Mouse (Mus musculus): ENCODE data around the gene A030005K14Rik. TPM values are rescaled to one million over a fixed set of nuclear protein-coding genes. Genes with fewer than 3 reads are reported as not detected.

The A030005K14Rik gene
- polyA plus RNA-seq (2014; fragmentation: Nextera tagmentation; extraction: Ambion mirVana), result not detected in 2 replicates

- Histone ChIP-seq H3K27me3 (ENCODE audit: control insufficient read depth, insufficient read depth, low read length) (no peaks in the 10 kb centered on the region), H3K4me3 (ENCODE audit: control insufficient read depth in 1 of 2, insufficient read depth in 1 of 2, low read depth in 1 of 2, low read length in 2 of 2) (no peak within 1 kb of the TSS), H3K4me1 (ENCODE audit: control insufficient read depth in 2 of 2, insufficient read depth in 2 of 2, low read length in 2 of 2) (peaks cover 8 to 17% of the 10 kb centered on the region in 2 experiments), H3K9ac (ENCODE audit: low read length) (no peak within 1 kb of the TSS), H3K4me2 (ENCODE audit: low read length) (no peak within 1 kb of the TSS), H3K36me3 (ENCODE audit: control insufficient read depth, insufficient read depth, low read length) (no peaks in the 10 kb centered on the region), H3K27ac (replicated peaks in 1 of 2; ENCODE audit: control insufficient read depth in 1 of 2, insufficient read depth in 1 of 2, low read depth in 2 of 2, low read length in 2 of 2) (no peak within 1 kb of the TSS), H3K9me3 (ENCODE audit: control insufficient read depth, low read length) (no peaks in the 10 kb centered on the region)
- 61% methylated on average over 9 of the region's 9 CpGs for WGBS
- no peak for ATAC-seq (ENCODE audit: insufficient number of reproducible peaks, insufficient read depth, low FRiP score, low read depth)
These were observed at the start of gene A030005K14Rik for GRCm38 (mm10) chr1:83059278-83059677. TSS of gene A030005K14Rik (minus strand) at chr1:83059378.

- 75% methylated on average over 5 of the region's 5 CpGs for WGBS
- Histone ChIP-seq H3K27ac (replicated peaks in 1 of 2; ENCODE audit: control insufficient read depth in 1 of 2, insufficient read depth in 1 of 2, low read depth in 2 of 2, low read length in 2 of 2) (no peak overlapping the region), H3K36me3 (ENCODE audit: control insufficient read depth, insufficient read depth, low read length) (no peaks in the 10 kb centered on the region), H3K9ac (ENCODE audit: low read length) (no peak overlapping the region), H3K4me3 (ENCODE audit: control insufficient read depth in 1 of 2, insufficient read depth in 1 of 2, low read depth in 1 of 2, low read length in 2 of 2) (no peak overlapping the region), H3K9me3 (ENCODE audit: control insufficient read depth, low read length) (no peaks in the 10 kb centered on the region), H3K4me2 (ENCODE audit: low read length) (no peak overlapping the region), H3K4me1 (ENCODE audit: control insufficient read depth in 2 of 2, insufficient read depth in 2 of 2, low read length in 2 of 2) (no peaks in the 10 kb centered on the region), H3K27me3 (ENCODE audit: control insufficient read depth, insufficient read depth, low read length) (no peaks in the 10 kb centered on the region)
- no peak for ATAC-seq (ENCODE audit: insufficient number of reproducible peaks, insufficient read depth, low FRiP score, low read depth)
These were observed 48.3 kb upstream of the A030005K14Rik start for GRCm38 (mm10) chr1:83107410-83107978.

- Histone ChIP-seq H3K9ac (ENCODE audit: low read length) (no peak overlapping the region), H3K4me1 (ENCODE audit: control insufficient read depth in 2 of 2, insufficient read depth in 2 of 2, low read length in 2 of 2) (peaks cover 0 to 7% of the 10 kb centered on the region in 2 experiments; a peak in 2 of 4 replicates), H3K4me3 (ENCODE audit: control insufficient read depth in 1 of 2, insufficient read depth in 1 of 2, low read depth in 1 of 2, low read length in 2 of 2) (no peak overlapping the region), H3K36me3 (ENCODE audit: control insufficient read depth, insufficient read depth, low read length) (no peaks in the 10 kb centered on the region), H3K27ac (replicated peaks in 1 of 2; ENCODE audit: control insufficient read depth in 1 of 2, insufficient read depth in 1 of 2, low read depth in 2 of 2, low read length in 2 of 2) (no peak overlapping the region), H3K9me3 (ENCODE audit: control insufficient read depth, low read length) (no peaks in the 10 kb centered on the region), H3K27me3 (ENCODE audit: control insufficient read depth, insufficient read depth, low read length) (no peaks in the 10 kb centered on the region), H3K4me2 (ENCODE audit: low read length) (no peak overlapping the region)
- 70% methylated on average over 1 of the region's 1 CpGs for WGBS
- ATAC-seq (ENCODE audit: insufficient number of reproducible peaks, insufficient read depth, low FRiP score, low read depth), result no peak
These were observed 46.3 kb upstream of the A030005K14Rik start for GRCm38 (mm10) chr1:83105464-83105863.

- Histone ChIP-seq H3K9ac (ENCODE audit: low read length) (no peak overlapping the region), H3K36me3 (ENCODE audit: control insufficient read depth, insufficient read depth, low read length) (no peaks in the 10 kb centered on the region), H3K4me2 (ENCODE audit: low read length) (no peak overlapping the region), H3K9me3 (ENCODE audit: control insufficient read depth, low read length) (no peaks in the 10 kb centered on the region), H3K27ac (replicated peaks in 1 of 2; ENCODE audit: control insufficient read depth in 1 of 2, insufficient read depth in 1 of 2, low read depth in 2 of 2, low read length in 2 of 2) (0 out of 4 replicates have a peak overlapping the region, but pooled peaks of 1 of the 2 experiments have one; percentile 12), H3K27me3 (ENCODE audit: control insufficient read depth, insufficient read depth, low read length) (no peaks in the 10 kb centered on the region), H3K4me3 (ENCODE audit: control insufficient read depth in 1 of 2, insufficient read depth in 1 of 2, low read depth in 1 of 2, low read length in 2 of 2) (no peak overlapping the region), H3K4me1 (ENCODE audit: control insufficient read depth in 2 of 2, insufficient read depth in 2 of 2, low read length in 2 of 2) (peaks cover 7 to 14% of the 10 kb centered on the region in 2 experiments; a peak in 3 of 4 replicates)
- 35% methylated on average over 3 of the region's 3 CpGs for WGBS
- no peak for ATAC-seq (ENCODE audit: insufficient number of reproducible peaks, insufficient read depth, low FRiP score, low read depth)
These were observed 42.7 kb upstream of the A030005K14Rik start for GRCm38 (mm10) chr1:83101891-83102290.

GRCm38 (mm10) chr1:83099580-83100137, 40.5 kb upstream of the A030005K14Rik start:
- Histone ChIP-seq H3K4me1 (ENCODE audit: control insufficient read depth in 2 of 2, insufficient read depth in 2 of 2, low read length in 2 of 2) (peaks cover 7 to 18% of the 10 kb centered on the region in 2 experiments; a peak in 3 of 4 replicates), H3K4me2 (ENCODE audit: low read length) (no peak overlapping the region), H3K9ac (ENCODE audit: low read length) (no peak overlapping the region), H3K9me3 (ENCODE audit: control insufficient read depth, low read length) (no peaks in the 10 kb centered on the region), H3K4me3 (ENCODE audit: control insufficient read depth in 1 of 2, insufficient read depth in 1 of 2, low read depth in 1 of 2, low read length in 2 of 2) (no peak overlapping the region), H3K27ac (replicated peaks in 1 of 2; ENCODE audit: control insufficient read depth in 1 of 2, insufficient read depth in 1 of 2, low read depth in 2 of 2, low read length in 2 of 2) (peak overlapping the region; percentile 7 to 44; a peak in 2 of 4 replicates), H3K36me3 (ENCODE audit: control insufficient read depth, insufficient read depth, low read length) (no peaks in the 10 kb centered on the region), H3K27me3 (ENCODE audit: control insufficient read depth, insufficient read depth, low read length) (no peaks in the 10 kb centered on the region)
- no peak for ATAC-seq (ENCODE audit: insufficient number of reproducible peaks, insufficient read depth, low FRiP score, low read depth)
- 43% methylated on average over 7 of the region's 7 CpGs for WGBS

- Histone ChIP-seq H3K9ac (ENCODE audit: low read length) (no peak overlapping the region), H3K4me3 (ENCODE audit: control insufficient read depth in 1 of 2, insufficient read depth in 1 of 2, low read depth in 1 of 2, low read length in 2 of 2) (no peak overlapping the region), H3K27me3 (ENCODE audit: control insufficient read depth, insufficient read depth, low read length) (no peaks in the 10 kb centered on the region), H3K27ac (replicated peaks in 1 of 2; ENCODE audit: control insufficient read depth in 1 of 2, insufficient read depth in 1 of 2, low read depth in 2 of 2, low read length in 2 of 2) (peak overlapping the region in 1 of 2 experiments; percentile 9; a peak in 1 of 4 replicates), H3K9me3 (ENCODE audit: control insufficient read depth, low read length) (no peaks in the 10 kb centered on the region), H3K4me1 (ENCODE audit: control insufficient read depth in 2 of 2, insufficient read depth in 2 of 2, low read length in 2 of 2) (peaks cover 7 to 18% of the 10 kb centered on the region in 2 experiments; a peak in 3 of 4 replicates), H3K4me2 (ENCODE audit: low read length) (no peak overlapping the region), H3K36me3 (ENCODE audit: control insufficient read depth, insufficient read depth, low read length) (no peaks in the 10 kb centered on the region)
- ATAC-seq (ENCODE audit: insufficient number of reproducible peaks, insufficient read depth, low FRiP score, low read depth), result no peak
- 69% methylated on average over 2 of the region's 2 CpGs for WGBS
These were observed 40.0 kb upstream of the A030005K14Rik start for GRCm38 (mm10) chr1:83099160-83099559.

- ATAC-seq (ENCODE audit: insufficient number of reproducible peaks, insufficient read depth, low FRiP score, low read depth), result no peak
- no peaks in the 10 kb centered on the region for H3K27me3 ChIP-seq (ENCODE audit: control insufficient read depth, insufficient read depth, low read length)
- WGBS, result 87% methylated on average over 4 of the region's 4 CpGs
- H3K4me2 ChIP-seq (ENCODE audit: low read length), result no peak overlapping the region
- H3K9ac ChIP-seq (ENCODE audit: low read length), result no peak overlapping the region
- no peak overlapping the region for H3K27ac ChIP-seq (replicated peaks in 1 of 2; ENCODE audit: control insufficient read depth in 1 of 2, insufficient read depth in 1 of 2, low read depth in 2 of 2, low read length in 2 of 2)
- H3K9me3 ChIP-seq (ENCODE audit: control insufficient read depth, low read length), result no peaks in the 10 kb centered on the region
- H3K4me3 ChIP-seq (ENCODE audit: control insufficient read depth in 1 of 2, insufficient read depth in 1 of 2, low read depth in 1 of 2, low read length in 2 of 2), result no peak overlapping the region
- peaks cover 7 to 16% of the 10 kb centered on the region in 2 experiments; a peak in 3 of 4 replicates for H3K4me1 ChIP-seq (ENCODE audit: control insufficient read depth in 2 of 2, insufficient read depth in 2 of 2, low read length in 2 of 2)
- no peaks in the 10 kb centered on the region for H3K36me3 ChIP-seq (ENCODE audit: control insufficient read depth, insufficient read depth, low read length)
These were observed 37.8 kb upstream of the A030005K14Rik start for GRCm38 (mm10) chr1:83096935-83097334.
